Mouse (Mus musculus) bone marrow, adult 2 months (tissue): ENCODE measurements at regions not wholly inside any gene's neighbourhood (a gene's known extent, or its start where the extent isn't known, plus 50 kb on each side); places are given as distances from the start of the nearest gene placed in this dataset.

Source experiments
- CTCF ChIP-seq: fragments of 200-500 bp; IDR thresholded peaks from 2 replicates; pipeline ENCODE4 v1.5.1; 2011; ENCODE audit warnings: low read length, control low read depth; ENCODE audit not compliant: control insufficient read depth, insufficient read depth
- POLR2A ChIP-seq: fragments of 200-500 bp; IDR thresholded peaks from 2 replicates; pipeline ENCODE4 v1.6.1; 2011; ENCODE audit warnings: low read depth, mild to moderate bottlenecking, control low read depth, low read length, borderline replicate concordance; ENCODE audit not compliant: control insufficient read depth

DNA sequence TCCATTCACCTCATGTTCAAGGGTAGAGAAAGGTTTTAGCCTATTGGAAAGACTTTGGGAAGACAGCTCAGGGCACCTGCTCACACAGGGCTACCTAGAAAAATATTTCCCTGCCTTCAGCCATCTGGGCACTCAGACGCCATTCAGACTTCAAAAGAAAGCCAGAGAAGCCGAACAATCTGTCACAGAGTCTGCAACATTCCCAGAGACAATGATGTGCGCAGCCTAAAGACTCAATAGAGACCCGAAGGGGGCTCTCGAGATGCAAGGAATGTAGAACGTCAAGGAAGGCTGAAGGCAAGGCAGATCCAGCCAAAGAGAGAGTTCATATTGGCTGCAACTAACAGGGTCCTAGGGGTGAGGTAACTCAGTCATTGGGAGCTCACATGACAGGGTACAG is 78.7 kb upstream of the Otos start:
- TF ChIP-seq POLR2A (no peak), CTCF (no peak)
